Mouse (Mus musculus) C2C12 (cell line): ENCODE results near the gene Arpc3.

Experiments used
- CTCF ChIP-seq: IDR thresholded peaks from one replicate; pipeline ENCODE4 v1.5.1; 2011; ENCODE audit not compliant: control insufficient read depth, insufficient read depth, insufficient read length
- MYOG ChIP-seq: IDR thresholded peaks from one replicate; pipeline ENCODE4 v1.6.1; 2011; ENCODE audit not compliant: control insufficient read depth, insufficient read length; ENCODE audit errors: extremely low read depth

DNA sequence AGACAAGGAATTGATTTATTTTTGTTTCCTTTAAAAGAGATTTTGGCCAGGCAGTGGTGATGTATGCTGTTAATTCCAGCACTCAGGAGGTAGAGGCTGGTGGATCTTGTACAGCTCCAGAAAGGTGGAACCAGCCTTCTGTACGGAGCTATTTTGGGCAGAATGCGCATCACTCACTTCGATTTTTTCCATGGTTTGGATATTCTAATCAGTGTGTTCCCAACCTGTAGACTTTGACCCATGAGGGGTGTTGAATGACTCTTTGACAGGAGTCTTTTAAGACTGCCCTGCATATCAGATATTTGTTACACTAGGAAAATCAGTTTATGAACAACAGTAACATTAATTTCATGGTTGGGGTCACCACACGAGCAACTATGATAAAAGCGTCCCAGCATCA lies 59.6 kb downstream of the Arpc3 start:
- TF ChIP-seq CTCF, result no peak
- TF ChIP-seq MYOG, result no peak
